Mouse (Mus musculus) liver, embryonic 14.5 days (tissue): ENCODE data around the gene Slc23a3.

Experiments
- CTCF ChIP-seq: IDR thresholded peaks from 2 replicates; pipeline ENCODE4 v1.5.1; 2016; ENCODE audit warnings: antibody characterized with exemption, low read depth, control low read depth
- EP300 ChIP-seq: IDR thresholded peaks from 2 replicates; pipeline ENCODE4 v1.6.1; 2016; ENCODE audit warnings: antibody characterized with exemption, low read depth

GRCm38 (mm10) chr1:75168472-75169464 lies 35.1 kb upstream of the Slc23a3 start, which contains the start of gene Zfand2b:
- peak; percentile 28; the same call in 1 of the 2 replicates for TF ChIP-seq CTCF
- TF ChIP-seq EP300 = peak; percentile 1; the same call in 1 of the 2 replicates
